Mouse (Mus musculus): ENCODE measurements around the gene Tex45.
A peak's percentile ranks its signal among the peaks of the same experiment; 100 is the strongest.

The Tex45 gene

DNA sequence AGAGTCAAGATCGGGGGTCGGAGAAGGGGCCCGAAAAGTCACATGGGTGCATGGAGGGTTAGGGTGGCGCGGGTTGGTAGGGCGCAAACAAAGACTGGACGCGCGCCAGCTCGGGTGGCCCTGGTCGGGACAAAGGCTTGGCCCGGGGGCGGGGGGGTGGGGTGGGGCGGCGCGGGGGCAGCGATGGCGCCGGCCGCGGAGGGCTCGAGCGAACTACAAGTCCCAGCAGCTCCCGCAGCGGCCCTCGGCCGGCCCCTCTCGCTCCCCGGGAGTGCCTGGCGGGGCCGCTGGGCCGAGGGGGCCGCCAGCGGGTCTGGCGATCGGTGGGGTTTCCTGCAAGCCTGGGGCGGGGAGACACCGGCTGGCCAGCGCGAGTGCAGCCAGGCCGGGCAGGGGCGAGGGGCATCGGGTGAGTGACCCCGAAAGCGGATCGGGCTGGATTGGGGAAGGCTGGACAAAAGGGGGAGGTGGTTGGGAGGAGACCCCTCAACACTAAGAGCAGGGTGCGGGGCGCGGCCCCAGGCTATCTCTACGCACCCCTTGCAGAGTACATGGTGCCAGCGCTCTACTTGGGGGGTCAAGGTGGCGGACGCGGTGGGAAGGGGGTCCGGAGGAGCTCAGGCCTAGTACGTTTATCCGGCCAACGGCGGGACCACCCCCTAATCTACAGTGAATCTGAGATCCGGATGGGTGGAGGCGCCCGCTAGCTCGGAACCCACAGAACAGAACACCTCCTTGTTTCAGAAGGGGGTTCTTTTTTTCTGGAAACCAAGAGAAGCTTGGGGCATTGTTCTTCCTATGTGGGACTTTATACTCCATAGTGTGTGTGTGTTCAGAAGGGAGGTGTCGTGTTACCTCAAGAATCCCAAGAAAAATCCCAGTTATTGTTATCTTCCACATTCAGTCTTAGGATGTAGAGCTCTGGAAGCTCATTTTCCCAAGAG is 22.5 kb downstream of the Tex45 start, which contains the start of gene Zfp358:
TSS of gene Zfp358 (plus strand) at position 238 of the 944 bp plus-strand sequence.
- peak; percentile 51 to 59 for DNase-seq

DNA sequence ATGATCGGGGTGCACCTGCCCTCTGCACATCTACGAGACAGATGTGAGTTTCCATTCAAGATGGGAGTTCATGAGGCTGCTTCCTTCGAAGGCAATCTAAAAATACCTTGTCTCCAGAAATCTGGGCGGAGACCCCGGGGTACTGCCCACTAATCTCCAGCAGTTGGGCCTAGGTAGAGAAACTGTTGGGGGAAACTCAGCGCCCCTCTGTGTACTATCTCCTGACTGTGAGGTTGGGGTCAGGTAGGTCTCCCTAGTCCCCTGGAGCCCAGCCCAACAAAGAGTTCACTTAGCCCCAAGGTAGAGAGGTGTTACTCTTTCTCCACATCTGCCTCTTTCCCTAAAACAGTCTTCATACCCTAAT is 23.2 kb downstream of the Tex45 start:
- DNase-seq, result no peak

DNA sequence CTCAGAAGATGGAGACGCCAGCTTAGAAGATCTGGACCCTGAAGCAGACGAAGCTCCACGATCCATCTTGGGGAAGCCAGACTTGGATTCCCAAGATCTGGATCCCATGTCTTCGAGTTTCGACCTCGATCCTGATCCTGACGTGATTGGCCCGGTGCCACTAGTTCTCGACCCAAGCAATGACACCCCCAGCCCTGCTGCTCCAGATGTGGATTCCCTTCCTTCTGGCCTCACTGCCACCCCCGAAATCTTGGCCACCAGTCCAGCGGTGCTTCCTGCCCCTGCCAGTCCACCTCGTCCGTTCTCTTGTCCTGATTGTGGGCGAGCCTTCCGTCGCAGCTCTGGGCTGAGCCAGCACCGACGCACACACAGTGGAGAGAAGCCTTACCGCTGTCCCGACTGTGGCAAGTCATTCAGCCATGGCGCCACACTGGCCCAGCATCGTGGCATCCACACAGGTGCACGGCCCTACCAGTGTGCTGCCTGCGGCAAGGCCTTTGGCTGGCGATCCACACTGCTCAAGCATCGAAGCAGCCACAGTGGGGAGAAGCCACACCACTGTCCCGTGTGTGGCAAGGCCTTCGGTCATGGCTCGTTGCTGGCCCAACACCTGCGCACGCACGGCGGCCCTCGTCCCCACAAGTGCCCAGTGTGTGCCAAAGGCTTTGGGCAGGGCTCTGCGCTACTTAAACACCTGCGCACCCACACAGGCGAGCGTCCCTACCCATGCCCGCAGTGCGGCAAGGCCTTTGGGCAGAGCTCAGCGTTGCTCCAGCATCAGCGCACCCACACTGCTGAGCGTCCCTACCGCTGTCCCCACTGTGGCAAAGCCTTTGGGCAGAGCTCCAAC is 25.1 kb downstream of the Tex45 start:
- no peak for DNase-seq

DNA sequence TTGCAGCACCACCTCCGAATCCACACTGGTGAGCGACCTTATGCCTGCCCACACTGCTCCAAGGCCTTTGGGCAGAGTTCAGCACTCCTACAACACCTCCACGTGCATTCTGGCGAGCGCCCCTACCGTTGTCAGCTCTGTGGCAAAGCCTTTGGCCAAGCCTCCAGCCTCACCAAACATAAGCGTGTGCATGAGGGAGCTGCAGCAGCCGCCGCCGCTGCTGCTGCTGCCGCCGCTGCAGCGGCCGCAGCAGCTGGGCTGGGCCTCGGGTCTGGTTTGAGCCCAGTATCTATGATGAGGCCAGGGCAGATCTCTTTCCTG is 25.7 kb downstream of the Tex45 start:
- DNase-seq, result no peak

DNA sequence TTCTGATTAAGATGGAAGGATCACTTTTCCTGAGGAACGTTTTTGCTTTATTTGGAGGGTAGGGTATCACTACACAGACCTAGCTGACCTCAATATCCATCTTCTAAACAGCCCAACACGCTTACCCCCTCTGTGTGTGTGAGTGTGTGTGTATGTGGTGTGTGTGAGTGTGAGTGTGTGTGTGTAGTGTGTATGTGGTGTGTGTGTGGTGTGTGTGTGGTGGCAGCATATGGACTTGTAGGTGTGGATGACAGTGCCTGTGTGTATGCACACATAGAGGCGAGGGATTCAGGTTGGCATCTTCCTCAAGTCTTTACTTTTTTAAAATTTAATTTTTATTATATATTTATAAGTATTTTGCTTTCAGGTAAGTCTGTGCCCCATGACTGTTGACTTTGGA is 27.9 kb downstream of the Tex45 start:
- no peak for DNase-seq

DNA sequence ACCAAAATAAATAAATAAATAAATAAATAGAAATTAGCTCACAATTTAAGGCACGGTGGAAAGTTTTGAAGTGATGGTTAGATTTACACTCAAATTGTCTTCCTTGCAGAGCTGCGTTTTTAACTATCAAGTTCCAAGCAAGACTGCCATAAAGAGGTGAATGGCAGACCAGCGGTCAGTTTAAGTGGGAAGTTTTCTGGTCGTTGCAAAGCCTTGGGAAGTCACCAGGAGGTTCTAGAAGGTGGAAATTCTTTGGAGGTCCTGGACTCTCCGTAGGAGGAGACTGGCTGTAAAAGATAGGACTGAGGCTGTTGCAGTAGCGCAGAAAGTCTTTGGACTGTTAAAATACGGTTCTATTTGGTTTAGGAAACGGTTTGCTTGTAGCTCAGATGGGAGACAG is 29.1 kb downstream of the Tex45 start:
- DNase-seq, result no peak

DNA sequence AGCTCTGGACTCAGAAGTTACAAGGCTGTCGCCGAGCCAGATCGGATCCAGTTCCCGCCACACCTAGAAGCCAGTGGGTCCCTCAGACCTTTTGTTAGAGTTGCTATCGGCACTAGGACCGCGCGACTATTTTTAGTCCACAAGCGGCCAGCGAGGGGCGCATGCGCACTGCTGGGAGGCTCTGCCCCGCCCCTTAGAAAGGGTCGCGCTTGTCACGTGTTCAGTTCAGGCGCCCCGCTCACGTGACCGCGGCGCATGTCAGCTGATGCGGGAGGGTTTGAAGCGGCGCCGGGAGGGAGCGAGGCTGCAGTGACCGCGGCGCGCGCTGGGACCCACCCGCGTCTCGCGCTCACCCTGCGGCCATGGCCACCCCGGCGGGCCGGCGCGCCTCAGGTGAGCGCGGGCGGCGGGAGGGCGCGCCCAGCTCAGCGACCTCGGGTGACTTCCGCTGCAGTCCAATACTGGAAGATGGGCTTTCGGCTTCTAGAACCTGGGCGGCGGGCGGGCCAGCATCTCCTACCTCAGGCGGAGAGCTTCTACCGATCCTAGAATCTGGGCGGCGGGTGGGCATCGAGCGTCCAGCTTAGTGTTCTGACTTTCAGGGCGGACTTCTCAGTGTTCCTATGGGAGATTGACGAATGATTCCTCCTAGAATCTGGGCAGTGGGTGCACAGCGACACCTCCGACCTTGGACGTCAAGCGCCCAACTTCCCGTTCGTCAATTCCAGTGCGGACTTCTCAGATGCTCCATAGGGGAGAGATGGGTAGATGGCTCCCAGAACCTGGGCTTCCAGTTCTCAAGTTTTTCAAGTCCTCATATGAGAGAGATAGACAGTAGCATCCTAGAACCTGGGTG is 29.8 kb downstream of the Tex45 start, which contains the start of gene Mcoln1:
TSS of gene Mcoln1 (plus strand) at position 223 of the 856 bp plus-strand sequence.
- DNase-seq, result peak; percentile 96 to 97

DNA sequence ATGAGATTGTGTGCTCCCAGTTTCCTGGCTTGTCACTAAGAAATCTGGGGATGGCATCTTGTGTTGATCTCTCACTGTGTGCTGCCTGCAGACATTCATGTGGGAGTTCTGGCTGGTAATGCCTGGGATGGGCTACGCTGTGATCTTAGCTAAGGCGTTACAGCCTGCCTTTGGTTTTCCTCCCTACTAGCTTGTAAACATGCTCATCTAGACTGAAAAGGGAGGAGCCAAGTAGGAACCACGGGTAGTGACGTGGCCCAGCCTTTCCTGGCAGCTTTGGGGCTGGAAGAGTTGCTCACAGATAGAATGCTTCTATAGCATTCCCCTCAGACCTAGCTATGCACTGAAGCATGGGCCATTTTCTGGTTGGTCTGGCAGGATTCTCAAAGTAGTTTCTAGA is 31.6 kb downstream of the Tex45 start:
- DNase-seq, result no peak

DNA sequence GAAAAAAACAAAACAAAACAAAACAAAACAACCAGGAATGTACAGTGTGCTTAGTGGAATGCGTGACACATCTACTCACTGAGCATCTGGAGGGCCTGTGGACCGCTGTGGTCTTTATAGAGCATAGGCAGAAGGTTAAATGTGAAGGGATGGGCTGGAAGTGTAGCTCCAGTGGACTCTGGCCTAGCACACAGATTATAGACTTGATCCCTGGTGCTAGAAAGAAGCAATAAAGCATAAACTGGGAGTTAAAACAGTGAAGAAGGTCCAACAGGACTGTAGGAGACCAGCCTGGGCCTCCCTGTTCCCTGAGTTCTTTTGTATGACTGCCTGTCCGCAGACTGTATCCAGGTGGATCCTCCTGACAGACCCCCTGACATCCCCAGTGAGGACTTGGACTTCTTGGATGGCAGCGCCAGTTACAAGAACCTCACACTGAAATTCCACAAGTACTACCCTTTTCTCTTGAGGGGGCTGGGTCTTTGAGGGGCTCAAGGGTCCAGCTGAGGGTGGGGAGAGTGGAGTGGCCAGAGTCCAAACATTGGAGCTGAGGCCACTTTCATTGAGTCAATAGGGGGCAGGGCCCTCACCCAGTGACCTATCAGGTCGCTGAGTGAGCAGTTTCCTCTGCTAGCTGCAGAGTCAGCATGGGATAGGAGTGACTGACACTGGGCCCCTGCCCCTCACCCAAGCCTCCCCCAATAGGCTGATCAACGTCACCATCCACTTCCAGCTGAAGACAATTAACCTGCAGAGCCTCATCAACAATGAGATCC is 37.5 kb downstream of the Tex45 start:
- no peak for DNase-seq

DNA sequence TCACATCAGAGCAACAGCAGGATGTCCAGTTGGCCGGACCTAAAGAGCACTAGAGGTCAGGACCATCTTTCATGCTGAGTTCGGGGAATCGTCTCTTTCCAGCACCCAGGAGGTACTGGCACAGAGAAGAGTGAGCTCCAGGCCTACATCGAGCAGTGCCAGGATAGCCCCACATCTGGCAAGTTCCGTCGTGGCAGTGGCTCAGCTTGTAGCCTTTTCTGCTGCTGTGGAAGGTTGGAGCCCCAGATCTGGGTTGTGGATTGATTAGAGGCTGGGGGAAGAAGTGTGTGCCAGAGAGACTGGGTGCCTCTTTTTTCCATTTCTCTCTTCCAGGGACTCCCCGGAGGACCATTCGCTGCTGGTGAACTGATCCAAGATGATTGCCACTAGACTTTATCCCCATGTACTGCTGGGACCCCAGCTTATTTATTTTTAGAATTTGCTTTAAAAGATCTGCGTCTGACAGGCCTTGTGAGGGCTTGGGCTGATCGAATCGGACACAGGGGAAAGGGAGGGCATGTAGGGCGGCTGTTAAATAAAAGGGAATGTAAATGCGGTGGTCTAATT is 44.1 kb downstream of the Tex45 start:
- no peak for DNase-seq

DNA sequence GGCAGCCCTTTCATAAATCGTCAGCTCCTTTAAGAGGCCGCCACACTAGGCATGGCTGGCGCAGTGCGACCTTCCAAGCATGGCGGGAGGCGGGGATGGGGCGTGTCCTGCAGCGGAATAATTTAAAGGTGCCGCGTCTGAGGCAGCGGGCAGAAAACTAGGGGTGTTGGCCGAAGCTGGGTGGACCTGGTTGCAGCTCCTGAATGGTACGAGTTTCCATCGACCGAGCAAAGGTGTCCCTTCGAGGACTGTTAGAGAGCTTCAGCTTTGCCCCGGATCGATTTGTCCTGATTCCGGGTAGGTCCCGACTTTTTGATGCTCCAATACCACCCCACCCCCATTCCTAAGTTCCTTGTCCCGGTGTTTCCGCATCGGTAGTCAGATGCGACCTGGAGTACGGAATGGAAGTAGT is 44.6 kb downstream of the Tex45 start, which contains the start of gene Pnpla6:
TSS of gene Pnpla6 (plus strand) at position 125 of the 412 bp plus-strand sequence.
- peak; percentile 72 to 81 for DNase-seq

DNA sequence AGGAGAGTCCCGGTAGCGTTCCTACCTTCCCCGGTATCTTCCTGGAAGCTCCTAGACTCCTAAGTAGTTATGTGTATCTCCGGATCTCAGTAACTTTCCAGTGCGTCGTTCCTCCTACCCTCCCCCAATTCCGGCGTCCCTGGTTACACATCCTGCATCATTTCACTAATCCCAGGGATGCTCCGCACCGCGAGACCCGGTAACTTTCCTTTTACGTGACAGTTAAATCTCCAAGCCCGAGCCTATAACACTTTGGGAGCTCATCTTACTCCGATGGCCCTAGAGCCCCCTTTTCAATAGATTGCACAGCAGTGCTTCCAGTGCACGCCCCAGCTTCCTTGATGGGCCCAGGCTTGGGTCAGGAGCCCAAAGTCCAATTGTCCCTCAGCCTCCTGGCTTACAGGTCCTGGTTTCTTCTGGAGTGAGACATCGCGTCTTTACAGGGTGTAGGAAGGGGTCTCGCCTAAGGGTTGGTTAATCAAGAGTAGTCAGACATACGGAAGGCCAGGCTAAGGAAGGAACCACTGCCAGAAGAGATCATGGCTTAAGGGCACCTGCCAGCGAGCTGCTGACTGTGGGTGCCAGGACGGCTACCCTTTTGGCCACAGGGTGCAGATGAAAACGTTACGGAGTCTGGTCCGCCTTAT is 45.2 kb downstream of the Tex45 start:
- DNase-seq, result peak in 1 of 2 experiments; percentile 29

DNA sequence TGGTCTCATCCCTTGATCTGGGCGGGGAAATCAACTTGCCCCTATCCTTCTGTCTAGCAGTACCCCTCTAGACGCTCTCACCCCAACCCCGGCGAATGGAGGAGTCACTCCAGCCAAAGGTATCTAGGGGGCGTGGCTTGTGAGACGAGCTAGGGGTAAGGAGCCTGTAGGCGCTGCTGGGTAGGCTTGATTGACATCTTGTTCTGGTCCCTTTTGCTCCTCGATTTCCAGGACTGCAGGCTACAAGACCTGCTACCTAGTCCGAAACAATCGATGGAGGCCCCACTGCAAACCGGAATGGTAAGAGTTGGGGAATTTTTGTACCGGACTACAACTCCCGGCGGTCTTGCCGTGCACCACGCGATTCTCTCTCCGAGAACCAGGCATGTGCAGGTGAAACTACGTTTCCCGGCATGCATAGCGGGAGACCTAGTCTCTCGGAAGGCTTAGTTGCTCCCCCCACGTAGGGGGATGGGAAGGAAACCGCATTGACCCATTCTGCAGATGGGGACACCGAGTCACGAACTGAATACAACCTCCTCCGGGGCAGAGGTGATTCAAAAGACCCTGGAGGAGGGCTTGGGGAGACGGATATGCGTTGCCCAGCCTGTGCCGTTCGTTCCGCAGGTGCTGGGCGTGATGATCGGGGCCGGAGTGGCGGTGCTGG is 45.9 kb downstream of the Tex45 start:
- DNase-seq, result peak; percentile 87 to 92

DNA sequence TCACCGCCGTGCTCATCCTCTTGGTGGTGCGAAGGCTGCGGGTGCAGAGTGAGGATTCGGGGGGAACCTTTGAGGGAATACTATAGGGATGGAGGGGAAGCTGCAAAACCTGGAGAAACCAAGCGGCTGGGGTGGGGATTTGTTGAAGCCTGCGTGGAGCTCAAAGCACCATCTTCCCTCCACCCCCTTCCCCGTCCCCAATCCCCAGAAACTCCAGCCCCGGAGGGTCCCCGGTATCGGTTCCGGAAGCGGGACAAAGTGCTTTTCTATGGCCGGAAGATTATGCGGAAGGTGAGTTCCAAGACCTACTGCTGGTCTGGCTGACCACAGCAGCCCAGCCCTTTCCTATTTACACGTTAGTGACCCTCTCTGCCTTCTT is 46.4 kb downstream of the Tex45 start:
- DNase-seq, result no peak

DNA sequence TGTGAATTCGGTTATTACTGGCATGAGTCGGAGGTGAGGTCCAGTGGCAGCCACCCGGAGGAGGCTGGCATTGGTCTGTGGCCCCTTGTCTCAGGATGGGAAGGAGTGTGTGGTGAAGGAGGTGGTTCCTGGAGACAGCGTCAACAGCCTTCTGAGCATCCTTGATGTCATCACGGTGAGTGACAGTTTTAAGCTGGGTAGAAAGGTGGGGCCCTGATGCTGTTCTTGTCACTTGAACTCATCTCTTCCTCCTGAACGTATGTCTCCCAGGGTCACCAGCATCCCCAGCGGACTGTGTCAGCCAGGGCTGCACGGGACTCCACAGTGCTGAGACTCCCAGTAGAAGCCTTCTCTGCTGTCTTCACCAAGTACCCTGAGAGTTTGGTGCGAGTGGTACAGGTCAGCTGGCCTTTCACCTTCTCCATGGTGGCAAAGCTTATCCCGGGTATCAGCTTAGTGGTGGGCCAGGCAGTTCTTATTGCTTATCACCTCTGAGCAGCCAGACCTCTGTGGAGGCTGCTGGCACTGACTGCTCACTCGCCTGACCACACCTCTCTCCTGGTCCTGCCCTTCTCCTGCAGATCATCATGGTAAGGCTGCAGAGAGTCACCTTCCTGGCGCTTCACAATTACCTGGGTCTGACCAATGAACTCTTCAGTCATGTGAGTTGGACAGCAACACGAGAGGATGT is 51.5 kb downstream of the Tex45 start:
- no peak for DNase-seq

DNA sequence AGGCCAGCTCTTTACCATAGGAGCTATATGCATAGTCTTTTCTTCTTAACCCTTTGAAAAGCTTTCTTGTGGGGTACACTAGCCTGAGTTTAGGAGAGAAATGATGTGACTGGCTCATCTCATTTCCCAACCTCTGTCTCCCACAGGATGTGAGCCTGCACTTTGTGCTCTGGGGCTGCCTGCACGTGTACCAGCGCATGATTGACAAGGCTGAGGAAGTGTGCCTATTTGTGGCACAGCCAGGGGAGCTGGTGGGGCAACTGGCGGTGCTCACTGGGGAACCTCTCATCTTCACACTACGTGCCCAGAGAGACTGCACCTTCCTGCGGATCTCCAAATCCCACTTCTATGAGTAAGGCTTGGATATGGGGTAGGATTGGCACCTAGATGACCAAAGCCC is 60.2 kb downstream of the Tex45 start:
- no peak for DNase-seq

DNA sequence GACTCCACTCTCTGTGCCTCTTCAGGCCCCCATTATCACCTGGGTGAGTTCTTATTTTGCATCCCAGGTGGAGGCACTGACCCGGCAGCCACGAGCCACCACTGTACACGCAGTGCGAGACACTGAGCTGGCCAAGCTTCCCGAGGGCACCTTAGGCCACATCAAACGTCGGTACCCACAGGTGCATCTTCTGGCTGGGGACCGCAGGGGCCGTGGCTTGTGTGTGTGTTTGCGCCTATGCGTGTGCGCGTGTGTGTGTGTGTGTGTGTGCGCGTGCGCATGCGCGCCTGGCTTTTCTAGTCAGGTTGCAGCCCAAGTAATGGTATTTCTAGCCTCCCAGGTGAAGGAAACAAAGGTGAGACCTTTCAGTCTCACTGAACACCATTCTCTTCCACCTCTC is 61.3 kb downstream of the Tex45 start:
- DNase-seq, result no peak

DNA sequence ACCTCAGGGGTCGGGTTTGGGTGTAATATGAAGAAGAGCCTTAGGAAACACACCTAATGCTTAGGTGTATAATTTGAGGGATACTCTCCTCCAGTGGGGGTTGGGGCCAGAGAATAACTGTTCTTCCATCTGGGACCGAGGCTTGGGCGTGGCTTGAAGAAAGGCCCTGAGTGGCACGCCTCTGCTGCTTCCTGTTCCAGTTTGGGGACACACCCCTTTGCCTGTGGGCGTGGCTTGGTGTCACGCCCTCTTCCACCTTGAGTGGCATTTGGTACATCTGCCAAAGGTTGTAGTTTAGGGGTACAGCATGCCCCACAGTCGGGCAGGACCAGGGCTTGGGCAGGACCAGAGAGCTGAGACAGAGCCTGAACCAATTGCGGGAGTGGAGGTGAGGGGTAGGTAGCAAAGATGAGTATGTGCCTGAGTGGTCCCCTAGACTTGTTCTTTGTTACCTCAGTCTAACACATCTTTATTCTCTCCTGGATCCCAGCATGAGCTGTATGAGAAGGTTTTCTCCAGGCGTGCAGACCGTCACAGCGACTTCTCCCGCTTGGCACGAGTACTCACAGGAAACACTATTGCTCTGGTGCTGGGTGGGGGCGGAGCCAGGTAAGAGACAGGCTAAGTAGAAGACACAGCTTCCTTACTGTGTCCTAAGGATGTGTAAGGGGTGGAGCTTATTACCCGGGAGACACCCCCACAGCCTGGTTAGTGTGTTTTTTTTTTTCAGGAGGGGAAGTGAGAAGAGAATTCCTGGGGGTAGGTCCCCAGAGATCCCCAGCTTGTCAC is 65.6 kb downstream of the Tex45 start:
- DNase-seq, result no peak

Measured in thymus, adult 18-20 months (tissue).